Mouse (Mus musculus): ENCODE data around the gene Depdc5.
A peak's percentile ranks its signal among the peaks of the same experiment; 100 is the strongest.
"Not testable (repeated sequence)": the region's sequence is repeated elsewhere in the genome, so short reads cannot be mapped to it uniquely, and the experiment has no call there.

The Depdc5 gene

GRCm38 (mm10) chr5:32863253-32864228 is at the start of gene Depdc5:
Depdc5 (plus strand) TSS chr5:32863701.
- DNase-seq (ENCODE audit: low spot score): peak; percentile 92

GRCm38 (mm10) chr5:32815396-32815795 is 48.1 kb upstream of the Depdc5 start:
- no peak for DNase-seq (ENCODE audit: low spot score)

- DNase-seq (ENCODE audit: low spot score): no peak
These were observed 43.0 kb upstream of the Depdc5 start for GRCm38 (mm10) chr5:32820471-32820870.

DNA sequence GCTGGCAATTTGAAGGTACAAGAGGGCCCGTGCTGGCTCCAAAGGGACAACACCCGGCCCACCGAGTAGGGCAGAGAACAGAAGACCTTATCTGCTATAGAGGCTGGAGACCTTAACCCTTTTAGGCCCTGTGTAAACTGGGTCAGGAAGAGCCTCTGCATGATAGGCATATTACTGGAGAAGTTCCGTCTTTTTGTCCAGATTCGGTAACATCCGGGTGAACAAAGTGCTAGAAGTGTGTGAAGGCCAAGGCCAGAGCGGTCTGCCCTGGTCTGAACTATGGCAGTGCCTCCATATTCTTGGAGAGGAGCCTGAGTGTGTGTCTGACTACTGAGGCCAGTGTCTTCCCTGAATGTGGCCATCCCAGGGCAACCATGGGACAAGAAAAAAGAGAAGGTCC is 36.5 kb upstream of the Depdc5 start, which contains the start of gene Gm20671:
Gene Gm20671, minus strand, starts transcription at position 101 of the 400 bp plus-strand sequence.
- no peak for DNase-seq (ENCODE audit: low spot score)

GRCm38 (mm10) chr5:32828766-32829165 is 34.7 kb upstream of the Depdc5 start:
- DNase-seq (ENCODE audit: low spot score): not testable (repeated sequence)

DNA sequence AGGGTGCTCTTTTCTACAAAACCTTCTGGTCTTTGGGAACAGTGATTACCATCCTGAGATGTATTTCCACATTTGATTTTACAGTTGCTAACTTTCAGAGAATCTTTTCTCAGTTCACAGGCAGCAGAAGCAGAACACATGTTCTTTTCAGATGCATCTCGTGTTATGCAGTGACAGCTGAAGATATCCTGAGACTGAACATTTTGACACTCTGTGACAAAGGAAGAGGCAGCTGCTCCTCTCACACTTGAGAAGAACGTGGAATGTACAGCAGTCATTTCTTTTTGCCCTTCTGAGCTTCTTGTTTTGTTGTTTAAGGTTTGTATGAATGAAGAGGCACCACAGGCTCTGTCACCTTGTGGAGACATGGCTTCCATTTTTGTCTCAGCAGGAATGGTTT is 33.4 kb upstream of the Depdc5 start:
- no peak for DNase-seq (ENCODE audit: low spot score)

- DNase-seq (ENCODE audit: low spot score): no peak
These were observed 29.0 kb upstream of the Depdc5 start for GRCm38 (mm10) chr5:32834497-32834896.

- DNase-seq (ENCODE audit: low spot score): no peak
These were observed 26.5 kb upstream of the Depdc5 start for GRCm38 (mm10) chr5:32836976-32837375.

GRCm38 (mm10) chr5:32840029-32840428 is 23.5 kb upstream of the Depdc5 start:
- DNase-seq (ENCODE audit: low spot score): no peak

GRCm38 (mm10) chr5:32849178-32849577 is 14.3 kb upstream of the Depdc5 start:
- DNase-seq (ENCODE audit: low spot score): no peak

GRCm38 (mm10) chr5:32849580-32849979 is 13.9 kb upstream of the Depdc5 start:
- DNase-seq (ENCODE audit: low spot score): not testable (repeated sequence)

- DNase-seq (ENCODE audit: low spot score): no peak
These were observed 11.5 kb upstream of the Depdc5 start for GRCm38 (mm10) chr5:32852026-32852425.

GRCm38 (mm10) chr5:32853731-32854507 is 9.6 kb upstream of the Depdc5 start, which contains the start of gene Prr14l:
Prr14l (minus strand) TSS chr5:32854256.
- peak; percentile 95 for DNase-seq (ENCODE audit: low spot score)

- DNase-seq (ENCODE audit: low spot score): no peak
These were observed 8.7 kb upstream of the Depdc5 start for GRCm38 (mm10) chr5:32854818-32855217.

GRCm38 (mm10) chr5:32855274-32855673 is 8.2 kb upstream of the Depdc5 start:
- DNase-seq (ENCODE audit: low spot score): not testable (repeated sequence)

- DNase-seq (ENCODE audit: low spot score): peak; percentile 12
These were observed 5.7 kb upstream of the Depdc5 start for GRCm38 (mm10) chr5:32857781-32858220.

DNA sequence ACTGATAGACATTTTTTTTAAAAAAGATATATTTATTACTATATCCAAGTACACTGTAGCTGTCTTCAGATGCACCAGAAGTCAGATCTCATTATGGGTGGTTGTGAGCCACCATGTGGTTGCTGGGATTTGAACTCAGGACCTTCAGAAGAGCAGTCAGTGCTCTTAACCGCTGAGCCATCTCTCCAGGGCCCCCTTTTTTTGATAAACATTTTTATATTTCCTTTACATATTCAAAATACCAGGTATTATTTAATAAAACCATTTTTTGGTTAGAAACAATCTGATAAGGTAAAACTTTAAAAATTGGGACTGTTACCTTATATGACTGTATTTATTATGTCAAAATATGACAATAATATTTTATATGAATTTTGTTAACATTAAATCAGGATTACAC is 2.4 kb upstream of the Depdc5 start:
- DNase-seq (ENCODE audit: low spot score): no peak

GRCm38 (mm10) chr5:32862469-32863132 is 900 bp upstream of the Depdc5 start:
- no peak for DNase-seq (ENCODE audit: low spot score)

- no peak for DNase-seq (ENCODE audit: low spot score)
These were observed 6.0 kb downstream of the Depdc5 start for GRCm38 (mm10) chr5:32869389-32870024.

GRCm38 (mm10) chr5:32872346-32872745 is 8.8 kb downstream of the Depdc5 start:
- DNase-seq (ENCODE audit: low spot score): no peak

GRCm38 (mm10) chr5:32886739-32887138 is 23.2 kb downstream of the Depdc5 start:
- DNase-seq (ENCODE audit: low spot score): no peak
